Mouse (Mus musculus) frontal cortex, adult (tissue): ENCODE measurements at regions not wholly inside any gene's neighbourhood (a gene's known extent, or its start where the extent isn't known, plus 50 kb on each side); places are given as distances from the start of the nearest gene placed in this dataset.

Source experiments
- ATAC-seq: cut with Nextera tagmentation; 2 replicates; pipeline ENCODE4 v1.9.2; 2017; ENCODE audit warnings: mild to moderate bottlenecking, moderate library complexity, mixed read lengths; ENCODE audit not compliant: low TSS enrichment

DNA sequence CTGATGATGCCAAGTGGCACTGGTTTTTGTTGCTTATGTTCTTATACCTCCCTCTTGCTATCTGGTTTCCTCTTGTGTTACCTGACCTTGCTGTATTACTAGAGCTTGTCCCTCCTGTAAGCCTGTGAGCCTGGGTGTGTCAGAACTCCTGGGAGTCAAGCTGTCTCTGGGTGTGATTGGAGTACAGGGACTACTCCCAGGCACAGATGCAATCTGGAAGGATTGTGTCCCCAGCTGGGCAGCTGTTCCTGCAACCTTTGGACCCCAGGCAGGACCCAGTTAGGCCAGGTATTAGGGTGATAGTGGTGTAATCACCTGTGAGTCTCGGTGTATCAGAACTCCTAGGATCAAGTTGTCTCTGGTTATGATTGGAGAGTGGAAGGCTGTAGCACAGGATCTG, 97.4 kb upstream of the Dock11 start:
- ATAC-seq = no peak

DNA sequence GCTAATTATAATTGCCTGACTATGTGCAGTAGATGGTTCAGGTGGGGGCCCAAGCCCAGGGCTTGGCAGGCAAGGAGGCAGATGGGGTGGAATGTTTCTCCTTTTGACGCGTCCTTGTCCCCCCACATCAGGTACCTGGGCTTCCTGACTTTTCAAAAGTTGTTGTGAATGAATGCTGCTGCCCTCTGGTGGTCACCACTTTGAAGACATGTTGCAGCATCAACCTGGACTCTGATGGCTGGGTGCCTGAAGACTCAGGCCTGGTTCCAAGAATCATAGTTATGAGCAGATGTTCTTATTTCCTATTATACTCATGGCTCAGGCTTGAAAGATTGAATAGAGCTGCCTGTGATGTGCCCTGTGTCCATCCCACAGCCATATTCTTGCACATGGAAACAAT, 75.4 kb upstream of the Dock11 start:
- peak; percentile 84 for ATAC-seq

GRCm38 (mm10) chrX:35834411-35834810, 54.2 kb upstream of the Dock11 start:
- peak; percentile 73 for ATAC-seq

- ATAC-seq = no peak
Measured at GRCm38 (mm10) chrX:35838064-35838463, 50.6 kb upstream of the Dock11 start.
